Mouse (Mus musculus) skeletal muscle tissue, postnatal 0 days (tissue): Measurements from ENCODE around the gene Cep126. TPM values are rescaled to one million over a fixed set of nuclear protein-coding genes. Genes with fewer than 3 reads are reported as not detected.

ENCODE experiments used
- polyA plus RNA-seq: library from polyadenylated mRNA; unstranded; fragments of >200 nt; fragmentation: Nextera tagmentation; extraction: Ambion mirVana; gene quantifications from 2 replicates; pipeline ENCODE4 v1.2.1, GENCODE M21; 2015

The Cep126 gene
- 0.63 and 0.76 TPM in 2 replicates for polyA plus RNA-seq

DNA sequence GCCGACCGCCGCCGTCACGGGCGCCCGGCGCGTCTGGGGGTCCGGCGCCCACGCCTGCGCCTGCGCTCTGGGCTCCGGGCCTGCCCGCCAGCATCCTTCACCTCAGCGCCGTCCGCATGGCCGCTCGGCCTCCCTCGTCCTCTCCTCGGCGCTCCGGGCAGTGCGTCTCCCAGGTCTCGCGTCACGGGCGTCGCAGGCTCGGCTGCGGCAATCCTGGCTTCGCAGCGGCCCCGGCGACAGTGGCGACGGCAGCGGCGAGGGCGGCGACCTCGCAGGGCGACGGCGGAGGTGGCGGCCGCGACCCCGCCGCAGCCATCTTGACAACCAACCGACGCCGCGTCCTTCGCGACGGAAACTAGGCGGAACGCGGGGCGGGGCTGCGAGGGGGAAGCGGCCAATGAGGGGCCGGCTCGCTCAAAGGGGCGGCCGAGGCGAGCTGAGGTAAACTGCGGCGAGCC, at the start of gene Cep126:
Gene Cep126, minus strand, starts transcription at position 178 of the 458 bp plus-strand sequence.

DNA sequence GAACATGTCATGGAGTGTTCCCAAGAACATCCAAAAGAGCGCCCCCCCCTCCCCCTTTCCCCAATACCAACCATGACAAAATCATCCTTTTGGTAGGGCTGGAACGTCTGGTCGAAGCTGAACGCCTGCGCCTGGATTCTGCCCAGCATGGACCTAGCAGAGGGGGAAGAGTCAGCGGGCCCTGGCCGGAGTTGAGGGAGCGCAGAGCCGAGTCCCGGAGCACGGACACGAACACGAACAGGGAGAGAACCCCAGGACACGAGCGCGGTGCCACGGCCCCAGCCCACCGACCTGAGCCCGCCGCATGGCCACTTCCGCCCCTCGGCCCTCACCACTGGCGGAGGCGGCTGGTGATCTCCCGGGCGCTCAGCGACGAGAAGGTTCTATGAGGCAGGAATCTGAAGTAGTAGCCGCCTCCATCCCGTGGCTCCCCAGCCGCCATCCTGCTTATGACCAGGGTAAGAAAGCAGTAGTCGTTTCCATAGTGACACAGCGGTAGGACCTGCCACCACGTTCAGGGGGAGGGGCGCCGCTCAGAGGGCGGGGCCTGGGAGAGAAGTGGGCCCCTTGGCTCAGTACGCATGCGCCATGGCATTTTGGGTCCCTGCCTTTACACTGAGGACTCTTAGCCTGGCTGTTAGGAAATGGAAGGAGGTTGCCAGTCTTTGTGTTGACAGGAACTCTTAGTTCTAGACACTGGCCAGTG, 91.6 kb downstream of the Cep126 start, which contains the start of gene Cfap300:
Gene Cfap300, minus strand, starts transcription at position 486 of the 706 bp plus-strand sequence.

Other genes with a start within 250 kb of the Cep126 start
- gene Yap1, start 129.7 kb downstream of the Cep126 start, polyA plus RNA-seq = 21.4 and 22.3 TPM in 2 replicates
- 3.9 and 5.5 TPM in 2 replicates for gene Cfap300, start 91.5 kb downstream of the Cep126 start, polyA plus RNA-seq